Mouse (Mus musculus) forebrain, embryonic 12.5 days (tissue): ENCODE measurements around the gene Gm10974. TPM values are rescaled to one million over a fixed set of nuclear protein-coding genes. Genes with fewer than 3 reads are reported as not detected.

ENCODE experiments used
- ATAC-seq: fragments of 200-750 bp; cut with Nextera tagmentation; 2 replicates; pipeline ENCODE4 v1.8.0; 2017; ENCODE audit warnings: moderate TSS enrichment; ENCODE audit not compliant: low FRiP score
- H3K27ac ChIP-seq: fragments of 300-500 bp; sonication (generic); 2 replicates; pipeline ENCODE4 v1.5.1; 2016; ENCODE audit warnings: mild to moderate bottlenecking
- H3K27me3 ChIP-seq: fragments of 300-500 bp; sonication (generic); 2 replicates; pipeline ENCODE4 v1.6.1; 2016; ENCODE audit warnings: mild to moderate bottlenecking
- H3K36me3 ChIP-seq: fragments of 300-500 bp; sonication (generic); replicated peaks from 2 replicates; pipeline ENCODE4 v1.6.1; 2016; ENCODE audit warnings: mild to moderate bottlenecking
- H3K4me1 ChIP-seq: fragments of 300-500 bp; sonication (generic); 2 replicates; pipeline ENCODE4 v1.6.1; 2016
- H3K4me2 ChIP-seq: fragments of 300-500 bp; sonication (generic); 2 replicates; pipeline ENCODE4 v1.6.1; 2016; ENCODE audit warnings: mild to moderate bottlenecking, moderate library complexity
- H3K4me3 ChIP-seq: fragments of 300-500 bp; sonication (generic); replicated peaks from 2 replicates; pipeline ENCODE4 v1.5.1; 2016; ENCODE audit warnings: mild to moderate bottlenecking
- H3K9ac ChIP-seq: fragments of 300-500 bp; sonication (generic); 2 replicates; pipeline ENCODE4 v1.6.1; 2016; ENCODE audit warnings: mild to moderate bottlenecking
- H3K9me3 ChIP-seq: fragments of 300-500 bp; sonication (generic); 2 replicates; pipeline ENCODE4 v1.6.1; 2016
- WGBS: fragments of 180-500 bp; shearing (Covaris S2); methylation state at CpG from one replicate; pipeline ENCODE4 v1.1.7; 2016; 5-methylcytosine and 5-hydroxymethylcytosine counted together
- polyA plus RNA-seq: library from polyadenylated mRNA; unstranded; fragments of >200 nt; fragmentation: Nextera tagmentation; extraction: Ambion mirVana; gene quantifications from 2 replicates; pipeline ENCODE4 v1.2.1, GENCODE M21; 2016

The Gm10974 gene
- polyA plus RNA-seq, 1 experiment from 2014 or later: not detected

- Histone ChIP-seq H3K4me3 (peak overlapping the region; percentile 61), H3K36me3 (no peaks in the 10 kb centered on the region), H3K4me1 (peaks cover 18% of the 10 kb centered on the region; the same call in 1 of the 2 replicates), H3K9ac (no peak overlapping the region), H3K9me3 (no peaks in the 10 kb centered on the region), H3K4me2 (peak overlapping the region; percentile 99), H3K27ac (no peak overlapping the region), H3K27me3 (peaks cover 23% of the 10 kb centered on the region)
- ATAC-seq: peak; percentile 87; the same call in 1 of the 2 replicates
- 8% methylated on average over 28 of the region's 28 CpGs for WGBS
These were observed 23.2 kb downstream of the Gm10974 start for GRCm38 (mm10) chr7:66388621-66389532.

GRCm38 (mm10) chr7:66397288-66397687 lies 31.6 kb downstream of the Gm10974 start:
- ATAC-seq: no peak
- H3K4me3 ChIP-seq: no peak overlapping the region
- no peaks in the 10 kb centered on the region for H3K27me3 ChIP-seq
- H3K36me3 ChIP-seq: no peaks in the 10 kb centered on the region
- H3K9me3 ChIP-seq: no peaks in the 10 kb centered on the region
- H3K4me1 ChIP-seq: peaks cover 6% of the 10 kb centered on the region
- no peak overlapping the region for H3K27ac ChIP-seq
- WGBS: 61% methylated on average over 3 of the region's 3 CpGs
- H3K4me2 ChIP-seq: no peak overlapping the region
- H3K9ac ChIP-seq: no peak overlapping the region

- Histone ChIP-seq H3K4me1 (peaks cover 12% of the 10 kb centered on the region), H3K4me2 (no peak overlapping the region), H3K9ac (no peak overlapping the region), H3K27ac (no peak overlapping the region), H3K36me3 (no peaks in the 10 kb centered on the region), H3K4me3 (no peak overlapping the region), H3K9me3 (no peaks in the 10 kb centered on the region), H3K27me3 (no peaks in the 10 kb centered on the region)
- no peak for ATAC-seq
- 43% methylated on average over 8 of the region's 8 CpGs for WGBS
These were observed 35.9 kb downstream of the Gm10974 start for GRCm38 (mm10) chr7:66401605-66402004.

- Histone ChIP-seq H3K27me3 (no peaks in the 10 kb centered on the region), H3K4me2 (no peak overlapping the region), H3K9me3 (no peaks in the 10 kb centered on the region), H3K9ac (no peak overlapping the region), H3K36me3 (no peaks in the 10 kb centered on the region), H3K4me3 (no peak overlapping the region), H3K27ac (no peak overlapping the region), H3K4me1 (peaks cover 12% of the 10 kb centered on the region)
- ATAC-seq: no peak
- WGBS: 88% methylated on average over 5 of the region's 5 CpGs
These were observed 37.2 kb downstream of the Gm10974 start for GRCm38 (mm10) chr7:66402876-66403275.

GRCm38 (mm10) chr7:66404141-66404540 lies 38.4 kb downstream of the Gm10974 start:
- H3K27me3 ChIP-seq: no peaks in the 10 kb centered on the region
- 82% methylated on average over 10 of the region's 10 CpGs for WGBS
- H3K36me3 ChIP-seq: no peaks in the 10 kb centered on the region
- H3K27ac ChIP-seq: no peak overlapping the region
- no peaks in the 10 kb centered on the region for H3K9me3 ChIP-seq
- ATAC-seq: no peak
- H3K4me3 ChIP-seq: no peak overlapping the region
- no peak overlapping the region for H3K4me2 ChIP-seq
- no peak overlapping the region for H3K9ac ChIP-seq
- peaks cover 12% of the 10 kb centered on the region for H3K4me1 ChIP-seq

GRCm38 (mm10) chr7:66404802-66405201 lies 39.1 kb downstream of the Gm10974 start:
- WGBS: 82% methylated on average over 4 of the region's 4 CpGs
- H3K9me3 ChIP-seq: no peaks in the 10 kb centered on the region

GRCm38 (mm10) chr7:66405541-66405940 lies 39.8 kb downstream of the Gm10974 start:
- 73% methylated on average over 11 of the region's 11 CpGs for WGBS
- H3K9me3 ChIP-seq: no peaks in the 10 kb centered on the region
- ATAC-seq: no peak
- H3K4me2 ChIP-seq: no peak overlapping the region
- no peaks in the 10 kb centered on the region for H3K36me3 ChIP-seq
- no peak overlapping the region for H3K27ac ChIP-seq
- H3K9ac ChIP-seq: no peak overlapping the region
- H3K27me3 ChIP-seq: no peaks in the 10 kb centered on the region
- peaks cover 12% of the 10 kb centered on the region for H3K4me1 ChIP-seq
- H3K4me3 ChIP-seq: no peak overlapping the region

More at GRCm38 (mm10) chr7:66404802-66405201, 39.1 kb downstream of the Gm10974 start:
- no peak for ATAC-seq
- no peak overlapping the region for H3K4me2 ChIP-seq
- H3K4me3 ChIP-seq: no peak overlapping the region
- H3K27me3 ChIP-seq: no peaks in the 10 kb centered on the region
- H3K9ac ChIP-seq: no peak overlapping the region
- H3K27ac ChIP-seq: no peak overlapping the region
- no peaks in the 10 kb centered on the region for H3K36me3 ChIP-seq
- H3K4me1 ChIP-seq: peaks cover 12% of the 10 kb centered on the region

GRCm38 (mm10) chr7:66405951-66406721 lies 40.4 kb downstream of the Gm10974 start:
- Histone ChIP-seq H3K36me3 (no peaks in the 10 kb centered on the region), H3K27ac (no peak overlapping the region), H3K4me1 (peaks cover 9% of the 10 kb centered on the region), H3K27me3 (no peaks in the 10 kb centered on the region), H3K9me3 (no peaks in the 10 kb centered on the region), H3K4me3 (no peak overlapping the region), H3K9ac (no peak overlapping the region), H3K4me2 (no peak overlapping the region)
- no peak for ATAC-seq
- 62% methylated on average over 13 of the region's 13 CpGs for WGBS

- H3K27ac ChIP-seq: no peak overlapping the region
- no peaks in the 10 kb centered on the region for H3K36me3 ChIP-seq
- 82% methylated on average over 8 of the region's 8 CpGs for WGBS
- no peak overlapping the region for H3K4me3 ChIP-seq
- no peaks in the 10 kb centered on the region for H3K9me3 ChIP-seq
- peaks cover 6% of the 10 kb centered on the region; the same call in 1 of the 2 replicates for H3K4me1 ChIP-seq
- no peak overlapping the region for H3K9ac ChIP-seq
- H3K4me2 ChIP-seq: no peak overlapping the region
- ATAC-seq: no peak
- no peaks in the 10 kb centered on the region for H3K27me3 ChIP-seq
These were observed 41.3 kb downstream of the Gm10974 start for GRCm38 (mm10) chr7:66406971-66407370.

GRCm38 (mm10) chr7:66409433-66409832 lies 43.7 kb downstream of the Gm10974 start:
- Histone ChIP-seq H3K27me3 (no peaks in the 10 kb centered on the region), H3K36me3 (no peaks in the 10 kb centered on the region), H3K4me1 (peaks cover 6% of the 10 kb centered on the region; the same call in 1 of the 2 replicates), H3K4me2 (no peak overlapping the region), H3K9ac (no peak overlapping the region), H3K4me3 (no peak overlapping the region), H3K9me3 (no peaks in the 10 kb centered on the region), H3K27ac (no peak overlapping the region)
- no peak for ATAC-seq
- WGBS: 67% methylated on average over 6 of the region's 6 CpGs

GRCm38 (mm10) chr7:66413093-66413492 lies 47.4 kb downstream of the Gm10974 start:
- H3K36me3 ChIP-seq: no peaks in the 10 kb centered on the region
- H3K27ac ChIP-seq: no peak overlapping the region
- WGBS: 84% methylated on average over 7 of the region's 7 CpGs
- no peaks in the 10 kb centered on the region for H3K9me3 ChIP-seq
- no peak overlapping the region for H3K4me3 ChIP-seq
- H3K9ac ChIP-seq: no peak overlapping the region
- ATAC-seq: no peak
- no peaks in the 10 kb centered on the region for H3K4me1 ChIP-seq
- no peak overlapping the region for H3K4me2 ChIP-seq
- no peaks in the 10 kb centered on the region for H3K27me3 ChIP-seq

- 89% methylated on average over 4 of the region's 4 CpGs for WGBS
These were observed 51.1 kb downstream of the Gm10974 start for GRCm38 (mm10) chr7:66416829-66417228.

More at GRCm38 (mm10) chr7:66416829-66417228, 51.1 kb downstream of the Gm10974 start:
- peaks cover under 1% of the 10 kb centered on the region; the same call in 1 of the 2 replicates for H3K27me3 ChIP-seq
- no peak overlapping the region for H3K9ac ChIP-seq
- no peak overlapping the region for H3K4me3 ChIP-seq
- H3K4me2 ChIP-seq: no peak overlapping the region
- H3K27ac ChIP-seq: no peak overlapping the region
- no peaks in the 10 kb centered on the region for H3K36me3 ChIP-seq
- ATAC-seq: no peak
- no peaks in the 10 kb centered on the region for H3K9me3 ChIP-seq
- H3K4me1 ChIP-seq: no peaks in the 10 kb centered on the region
